Mouse (Mus musculus): ENCODE measurements around the gene Wdr47. TPM values are rescaled to one million over a fixed set of nuclear protein-coding genes. Genes with fewer than 3 reads are reported as not detected.
A peak's percentile ranks its signal among the peaks of the same experiment; 100 is the strongest.
"Not testable (repeated sequence)": the region's sequence is repeated elsewhere in the genome, so short reads cannot be mapped to it uniquely, and the experiment has no call there.

Gene Wdr47
- total RNA-seq (2021), result 100 to 1,000 TPM; 130 to 141 TPM
- long read RNA-seq, full-length matches to known transcripts, result 35 of 57 reads
- long read RNA-seq, partial matches to known transcripts, result 9 of 57 reads
- long read RNA-seq, other reads (novel, unspliced or antisense), result 13 of 57 reads

GRCm38 (mm10) chr3:108590786-108591529 is at the start of gene Wdr47:
Gene Wdr47, plus strand, starts transcription at chr3:108591279.
- peak; percentile 91 to 95 for DNase-seq (ENCODE audit: low spot score in 2 of 2)

DNA sequence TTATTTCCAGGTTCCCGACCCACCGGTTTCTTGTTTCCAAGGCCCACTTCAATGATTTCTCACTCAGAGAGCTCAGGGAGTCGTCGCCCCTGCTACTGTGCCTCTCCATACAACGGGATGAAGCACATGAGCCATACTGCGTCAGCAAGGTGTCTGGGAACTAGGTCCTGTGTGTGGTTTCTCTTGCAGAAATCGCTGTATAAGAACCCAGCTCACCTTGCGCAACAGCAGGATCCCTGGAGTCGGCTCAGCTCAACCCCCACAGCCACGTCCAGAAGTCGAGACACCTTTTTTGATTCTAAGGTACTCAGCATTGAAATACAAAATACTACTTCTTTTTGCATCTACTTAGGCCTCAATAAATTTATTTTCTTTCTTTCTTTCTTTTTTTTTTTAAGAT is 48.8 kb upstream of the Wdr47 start:
- DNase-seq (ENCODE audit: low spot score in 2 of 2), result no peak

DNA sequence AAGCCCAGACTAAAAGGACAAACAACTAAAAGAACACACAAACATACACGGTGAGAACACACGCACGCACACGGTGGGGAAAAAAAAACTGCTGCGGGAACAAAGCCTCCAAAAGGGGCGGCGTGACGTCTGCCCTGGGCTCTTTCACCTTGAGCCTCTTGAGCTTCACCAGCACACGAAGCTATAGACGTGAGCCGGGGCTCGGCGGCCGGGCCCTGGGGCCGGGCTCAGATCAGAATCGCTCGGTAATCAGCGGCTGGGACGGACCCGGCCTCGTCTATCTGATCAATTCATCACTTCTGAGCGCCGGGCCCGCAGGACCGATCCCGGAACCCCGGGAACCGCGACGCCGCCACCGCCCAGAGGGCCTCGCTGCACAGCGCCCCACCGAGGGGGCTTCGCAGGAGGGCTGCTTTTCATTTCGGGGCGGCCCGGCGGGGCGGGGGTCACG is 36.9 kb upstream of the Wdr47 start:
- DNase-seq (ENCODE audit: low spot score in 2 of 2), result no peak

GRCm38 (mm10) chr3:108554587-108555312 is 36.3 kb upstream of the Wdr47 start:
- DNase-seq (ENCODE audit: low spot score in 2 of 2), result peak; percentile 92 to 94

- no peak for DNase-seq (ENCODE audit: low spot score in 2 of 2)
These were observed 33.2 kb upstream of the Wdr47 start for GRCm38 (mm10) chr3:108557888-108558287.

DNA sequence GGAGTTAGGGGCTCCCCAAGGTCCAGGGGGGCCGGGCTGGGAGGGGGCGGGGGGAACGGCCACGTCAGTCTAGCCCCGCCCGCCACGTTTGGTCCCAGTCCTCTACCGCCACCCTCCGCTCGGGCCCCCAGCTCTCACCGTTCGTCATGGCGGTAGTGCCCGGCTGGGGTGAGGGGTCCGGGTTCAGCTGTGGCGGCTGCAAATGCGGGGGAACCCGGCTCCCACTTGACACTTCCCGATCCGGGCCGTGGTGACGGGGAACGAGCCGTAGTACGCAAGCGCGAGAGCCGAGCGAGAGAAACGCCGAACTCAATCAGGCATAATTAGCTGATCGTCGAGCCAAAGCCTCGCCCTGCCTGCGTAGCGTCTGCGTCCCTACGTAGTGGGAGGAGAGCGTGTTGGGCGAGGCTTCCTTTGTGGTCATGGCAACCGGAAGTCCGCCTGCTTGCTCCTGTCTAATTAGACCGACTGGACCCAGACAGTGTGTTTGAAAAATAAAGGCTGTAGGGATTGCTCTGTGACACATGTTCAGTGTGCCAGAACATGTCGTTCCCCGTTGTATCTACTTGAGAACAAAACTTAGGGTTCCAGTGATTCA is 28.8 kb upstream of the Wdr47 start, which contains the start of gene Tmem167b:
Tmem167b (minus strand) TSS at position 334 of the 598 bp plus-strand sequence.
- DNase-seq (ENCODE audit: low spot score in 2 of 2), result peak; percentile 95 to 97

GRCm38 (mm10) chr3:108562777-108563271 is 28.3 kb upstream of the Wdr47 start:
- peak in 1 of 2 experiments; percentile 19 for DNase-seq (ENCODE audit: low spot score in 2 of 2)

DNA sequence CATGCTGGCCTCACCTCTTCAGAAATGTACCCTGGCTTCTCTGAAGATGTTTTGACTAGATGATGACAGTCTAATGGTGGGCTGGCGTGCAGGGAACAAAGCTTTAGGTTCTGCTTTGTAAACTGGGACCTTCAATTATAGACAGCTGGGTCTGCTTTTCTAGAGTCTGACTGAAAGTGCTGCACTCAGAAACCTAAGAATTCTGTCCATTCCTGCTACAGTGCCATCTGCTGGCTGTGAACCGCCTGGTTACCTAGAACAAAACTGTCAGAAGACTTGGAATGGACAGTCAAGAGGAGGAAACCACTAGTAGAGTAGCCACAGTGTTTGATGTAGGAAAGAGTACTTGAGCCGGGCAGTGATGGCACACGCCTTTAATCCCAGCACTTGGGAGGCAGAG is 27.8 kb upstream of the Wdr47 start:
- DNase-seq (ENCODE audit: low spot score in 2 of 2), result peak; percentile 79 to 82

GRCm38 (mm10) chr3:108567990-108568877 is 22.8 kb upstream of the Wdr47 start:
- peak; percentile 24 to 37 for DNase-seq (ENCODE audit: low spot score in 2 of 2)

GRCm38 (mm10) chr3:108569636-108570035 is 21.4 kb upstream of the Wdr47 start:
- DNase-seq (ENCODE audit: low spot score in 2 of 2), result not testable (repeated sequence)

DNA sequence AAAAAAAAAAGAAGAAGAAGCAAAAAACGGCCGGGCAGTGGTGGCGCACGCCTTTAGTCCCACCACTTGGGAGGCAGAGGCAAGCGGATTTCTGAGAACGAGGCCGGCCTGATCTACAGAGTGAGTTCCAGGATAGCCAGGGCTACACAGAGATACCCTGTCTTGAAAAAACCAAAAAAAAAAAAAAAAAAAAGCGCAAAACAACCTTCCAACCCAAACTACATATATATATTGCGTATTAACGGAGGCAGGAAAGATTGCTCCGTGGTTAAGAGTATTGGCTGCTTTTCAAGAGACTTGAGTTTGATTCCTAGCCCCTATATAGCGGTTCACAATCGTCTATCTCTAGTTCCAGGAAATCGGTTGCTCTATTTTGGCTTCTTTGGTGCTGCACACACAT is 20.3 kb upstream of the Wdr47 start:
- DNase-seq (ENCODE audit: low spot score in 2 of 2), result no peak

DNA sequence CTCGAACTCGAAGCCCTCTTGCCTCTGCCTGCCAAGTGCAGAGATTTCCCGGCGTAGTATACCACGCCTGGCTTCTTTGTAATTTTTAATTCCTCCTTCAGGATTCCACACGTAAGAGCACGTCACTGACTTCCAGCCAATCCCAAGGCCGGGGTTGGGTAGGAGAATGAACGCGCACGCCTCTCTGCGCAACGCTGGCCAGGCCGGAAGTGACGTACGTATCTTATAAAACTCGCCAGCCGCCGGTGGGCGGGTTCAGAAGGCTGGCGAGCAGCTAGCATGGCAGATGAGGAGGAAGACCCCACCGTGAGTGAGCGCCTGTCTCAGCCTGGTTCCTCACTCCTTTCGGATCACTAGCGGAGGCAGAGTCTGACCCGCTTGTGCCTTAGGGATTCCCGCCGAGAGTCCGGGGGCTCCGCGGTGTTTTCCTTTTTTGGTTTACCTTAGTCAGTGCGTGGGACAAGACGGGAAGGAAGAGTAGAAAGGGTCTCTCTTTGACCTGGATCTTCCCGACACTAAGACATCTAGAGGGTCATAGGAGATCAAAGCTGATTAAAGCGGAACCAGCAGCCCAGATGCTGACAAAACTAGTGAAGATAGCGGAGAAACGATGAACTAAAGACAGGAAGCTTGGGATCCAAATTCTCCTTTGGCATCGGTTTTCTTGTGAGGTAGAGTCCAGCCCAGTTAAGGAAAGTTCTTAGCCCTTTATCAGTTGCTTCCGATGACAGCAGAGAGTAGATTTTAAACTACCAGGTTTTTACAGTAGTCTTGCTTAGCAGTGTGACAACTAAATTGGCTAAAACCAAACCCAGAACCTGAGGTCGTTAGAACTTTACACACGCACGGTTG is 19.4 kb upstream of the Wdr47 start, which contains the start of gene Taf13:
Taf13 (plus strand) TSS at position 256 of the 852 bp plus-strand sequence.
- DNase-seq (ENCODE audit: low spot score in 2 of 2), result peak; percentile 98

- DNase-seq (ENCODE audit: low spot score in 2 of 2), result no peak
These were observed 18.6 kb upstream of the Wdr47 start for GRCm38 (mm10) chr3:108572309-108573010.

- no peak for DNase-seq (ENCODE audit: low spot score in 2 of 2)
These were observed 17.1 kb upstream of the Wdr47 start for GRCm38 (mm10) chr3:108574018-108574417.

- no peak for DNase-seq (ENCODE audit: low spot score in 2 of 2)
These were observed 6.5 kb upstream of the Wdr47 start for GRCm38 (mm10) chr3:108584580-108584979.

DNA sequence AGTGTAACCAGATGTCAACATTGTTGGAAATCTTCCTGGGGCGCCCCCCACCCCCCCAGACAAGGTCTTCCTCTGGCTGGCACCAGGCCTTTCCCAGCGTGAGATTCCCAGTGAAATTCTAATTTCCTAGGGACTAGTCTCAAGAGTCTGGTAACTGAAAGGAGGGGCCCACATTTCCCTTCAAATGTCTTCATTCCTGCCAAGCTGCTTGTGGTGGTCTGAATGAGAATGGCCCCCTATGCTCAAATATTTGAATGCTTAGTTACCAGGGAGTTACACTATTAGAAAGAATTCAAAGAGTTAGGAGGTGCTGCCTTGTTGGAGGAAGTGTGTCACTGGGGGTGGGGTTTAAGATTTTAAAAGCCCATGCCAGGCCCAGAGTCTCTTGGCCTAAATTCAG is 2.6 kb upstream of the Wdr47 start:
- no peak for DNase-seq (ENCODE audit: low spot score in 2 of 2)

DNA sequence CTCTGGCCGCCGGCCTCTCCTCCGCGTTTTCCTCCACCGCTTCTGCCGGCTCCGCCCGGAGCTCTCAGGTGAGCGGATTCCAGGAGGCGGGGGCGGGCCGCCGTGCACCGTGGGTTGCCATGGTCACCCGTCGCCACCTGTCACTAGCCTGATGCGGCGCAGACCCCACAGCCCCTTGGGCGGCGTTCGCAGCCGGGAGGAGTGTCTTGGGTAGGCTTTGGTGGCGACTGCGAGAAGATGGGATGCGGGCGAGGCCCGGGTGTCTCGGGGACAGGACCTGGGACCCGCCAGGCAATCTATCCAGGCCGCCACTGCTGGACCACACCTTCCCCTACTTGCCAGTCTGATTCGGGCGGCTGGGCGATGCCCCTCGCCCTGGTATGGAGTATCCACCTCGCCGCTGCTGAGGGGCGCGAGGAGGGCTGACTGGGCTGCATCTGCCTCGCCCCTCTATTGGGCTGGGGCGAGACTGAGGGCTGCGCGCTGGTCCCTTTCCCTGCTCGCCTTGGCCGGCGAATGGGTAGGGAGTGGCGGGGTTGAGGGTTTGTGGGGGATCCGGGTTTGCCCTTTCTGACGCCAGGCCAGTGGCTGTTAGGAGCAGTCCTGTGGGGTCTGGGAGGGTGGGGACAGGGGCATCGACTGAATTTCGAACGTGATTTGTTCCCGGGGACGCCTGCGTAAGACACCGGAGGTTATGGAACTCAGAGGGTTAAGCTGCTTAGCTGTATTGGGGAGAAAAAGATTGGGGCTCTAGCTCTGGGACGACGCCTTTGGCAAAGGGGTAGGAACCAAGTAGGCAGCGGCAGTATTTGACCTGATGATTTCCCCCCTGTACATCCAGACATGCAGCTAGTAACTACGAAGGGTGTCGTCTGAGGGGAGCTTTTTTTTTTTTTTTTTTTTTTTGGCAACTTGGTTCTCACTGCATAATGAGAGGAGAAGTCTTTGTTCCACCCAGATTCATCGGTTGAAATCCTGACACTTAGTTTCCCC is 747 bp downstream of the Wdr47 start:
- peak; percentile 32 to 62 for DNase-seq (ENCODE audit: low spot score in 2 of 2)

- no peak for DNase-seq (ENCODE audit: low spot score in 2 of 2)
These were observed 17.8 kb downstream of the Wdr47 start for GRCm38 (mm10) chr3:108608906-108609305.
